Mouse (Mus musculus): ENCODE results near the gene Orai1.
A peak's percentile ranks its signal among the peaks of the same experiment; 100 is the strongest.
"Not testable (repeated sequence)": the region's sequence is repeated elsewhere in the genome, so short reads cannot be mapped to it uniquely, and the experiment has no call there.

Orai1 gene

DNA sequence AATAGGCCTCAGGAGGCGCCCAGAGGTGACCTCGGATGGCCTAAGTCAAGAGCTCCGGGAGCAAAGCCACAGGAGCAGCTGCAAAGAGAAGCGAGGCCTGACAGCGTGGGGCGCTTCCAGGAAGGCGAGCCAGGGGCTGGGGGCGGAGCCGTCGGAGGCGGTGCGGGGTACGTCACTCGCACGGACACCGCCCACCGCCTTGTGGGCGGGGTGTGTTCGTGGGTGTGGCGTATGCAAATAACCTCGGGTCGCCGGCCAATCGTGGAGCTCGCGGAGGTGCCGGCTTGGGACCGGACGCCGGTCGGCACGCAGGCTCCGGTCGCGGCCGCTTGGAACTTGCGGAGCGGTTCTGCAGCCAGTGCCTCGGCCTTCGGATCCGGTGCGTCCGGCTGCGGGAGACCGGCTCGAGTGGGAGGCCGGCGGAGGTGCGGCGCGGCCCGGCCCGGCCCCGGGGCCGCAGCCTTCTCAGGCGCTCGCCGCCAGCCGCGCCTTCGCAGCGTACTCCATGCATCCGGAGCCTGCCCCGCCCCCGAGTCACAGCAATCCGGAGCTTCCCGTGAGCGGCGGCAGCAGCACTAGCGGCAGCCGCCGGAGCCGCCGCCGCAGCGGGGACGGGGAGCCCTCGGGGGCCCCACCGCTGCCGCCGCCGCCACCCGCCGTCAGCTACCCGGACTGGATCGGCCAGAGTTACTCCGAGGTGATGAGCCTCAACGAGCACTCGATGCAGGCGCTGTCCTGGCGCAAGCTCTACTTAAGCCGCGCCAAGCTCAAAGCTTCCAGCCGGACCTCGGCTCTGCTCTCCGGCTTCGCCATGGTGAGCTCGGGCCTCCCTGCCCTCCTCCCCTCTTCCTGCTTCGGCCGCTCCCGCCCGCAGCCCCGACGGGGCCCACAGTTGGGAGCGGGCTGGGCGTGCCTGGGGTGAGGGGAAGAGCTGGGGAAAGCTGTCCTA lies at the start of gene Orai1:
Orai1 (plus strand) TSS at position 322 of the 949 bp plus-strand sequence.
- DNase-seq, result peak; percentile 99

DNA sequence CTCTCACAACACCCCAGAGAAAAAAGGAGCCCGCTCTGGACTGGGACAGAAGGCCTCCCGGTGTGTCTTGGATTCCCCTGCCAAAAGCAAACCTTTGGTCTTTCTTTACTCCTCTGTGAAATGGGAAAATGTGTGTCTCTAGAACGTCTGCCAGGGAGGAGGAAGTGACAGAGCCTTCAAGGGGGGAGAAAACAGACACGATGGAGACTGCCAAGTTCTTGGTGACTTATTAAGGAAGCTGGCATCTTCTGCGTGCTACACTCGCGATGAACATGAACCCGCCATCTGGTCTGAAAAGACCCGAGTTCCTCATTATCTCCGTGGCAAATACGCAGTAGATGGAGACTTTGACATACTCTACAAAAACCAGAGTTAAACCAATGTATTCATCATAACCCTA lies 49.4 kb upstream of the Orai1 start:
- no peak for DNase-seq

DNA sequence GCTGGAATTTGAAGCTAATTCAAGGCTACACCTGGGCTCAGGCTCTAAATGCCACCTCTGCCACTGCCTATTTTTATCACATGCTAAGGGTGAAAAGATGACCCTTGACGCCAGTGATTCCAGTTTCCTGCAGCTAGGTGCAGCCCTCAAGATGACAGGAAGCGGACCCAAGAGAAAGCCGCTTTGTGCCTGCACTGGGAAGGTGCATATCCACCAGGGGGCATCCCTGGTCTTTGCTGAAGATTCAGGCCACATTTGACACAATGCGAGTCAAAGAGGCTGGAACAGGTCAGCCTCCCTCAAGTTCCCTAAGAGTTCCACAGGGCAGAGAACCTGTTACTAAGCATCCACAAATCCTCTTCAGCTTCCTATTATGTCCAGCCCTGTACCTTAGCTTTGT lies 46.6 kb upstream of the Orai1 start:
- DNase-seq, result peak; percentile 90

DNA sequence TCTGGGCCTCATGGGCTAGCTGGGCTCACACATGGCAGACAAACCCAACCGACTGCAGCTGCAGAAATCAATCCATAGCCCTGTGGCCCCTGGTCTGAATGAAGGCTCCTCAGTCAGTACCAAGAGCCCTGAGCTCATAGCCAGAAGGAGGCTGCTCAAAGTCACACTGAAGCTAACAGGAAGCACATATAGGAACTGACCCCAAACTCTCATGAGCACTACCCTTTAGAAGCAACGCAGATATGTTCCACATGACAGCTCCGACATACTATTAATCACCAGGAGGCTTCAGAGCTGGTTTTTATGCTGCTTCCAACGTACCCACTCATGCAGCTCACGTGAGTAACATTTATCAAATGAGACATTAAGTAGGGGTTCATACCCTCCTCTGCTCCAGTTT lies 44.8 kb upstream of the Orai1 start:
- no peak for DNase-seq

DNA sequence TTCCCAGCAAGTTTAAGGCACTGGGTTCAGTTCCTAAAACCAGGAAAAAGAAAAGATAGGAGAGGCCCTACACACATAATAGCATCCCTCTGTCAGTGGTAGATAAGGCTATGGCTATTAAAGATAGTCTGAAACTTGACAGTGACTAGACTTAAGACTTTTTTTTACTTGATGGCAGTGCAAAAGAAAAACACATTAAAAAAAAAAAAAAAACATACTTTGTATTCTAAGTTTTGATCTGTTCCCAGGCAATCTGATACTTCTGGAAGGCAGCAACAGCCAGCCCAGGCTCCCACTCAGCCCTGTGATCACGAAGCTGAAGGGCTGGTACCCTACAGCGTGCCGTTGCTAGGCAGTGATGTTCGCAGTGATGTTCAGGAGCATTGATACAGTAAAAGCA lies 43.4 kb upstream of the Orai1 start:
- no peak for DNase-seq

DNA sequence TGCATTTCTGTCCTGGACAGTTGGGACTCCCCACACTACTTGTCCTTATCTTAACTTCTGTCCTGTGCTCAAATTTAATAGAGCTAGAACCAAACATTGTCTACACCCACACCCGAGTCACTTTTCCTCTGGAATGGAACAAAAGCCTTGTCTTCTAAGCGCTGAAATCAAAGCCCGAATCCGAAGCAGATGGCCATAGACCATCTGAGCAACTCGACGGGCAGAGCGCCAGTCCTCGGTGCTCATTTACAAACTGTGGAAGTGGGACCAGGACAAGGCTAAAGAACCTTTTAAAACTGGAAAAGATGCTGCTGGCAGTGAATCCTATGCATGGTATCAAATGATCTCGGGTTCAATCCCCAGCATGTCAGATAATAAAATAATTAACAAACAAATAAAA lies 42.8 kb upstream of the Orai1 start:
- DNase-seq, result no peak

DNA sequence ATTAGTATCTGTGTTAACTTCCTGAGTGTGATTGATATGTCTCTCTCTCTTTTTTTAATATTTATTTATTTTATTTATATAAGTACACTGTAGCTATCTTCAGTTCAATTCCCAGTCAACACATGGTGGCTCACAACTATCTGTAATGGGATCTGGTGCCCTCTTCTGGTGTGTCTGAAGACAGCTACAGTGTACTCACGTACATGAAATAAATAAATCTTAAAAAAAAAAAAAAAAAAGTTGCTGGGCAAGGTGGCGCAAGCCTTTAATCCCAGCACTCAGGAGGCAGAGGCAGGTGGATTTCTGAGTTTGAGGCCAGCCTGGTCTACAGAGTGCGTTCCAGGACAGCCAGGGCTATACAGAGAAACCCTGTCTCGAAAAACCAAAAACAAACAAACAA lies 40.2 kb upstream of the Orai1 start:
- not testable (repeated sequence) for DNase-seq

DNA sequence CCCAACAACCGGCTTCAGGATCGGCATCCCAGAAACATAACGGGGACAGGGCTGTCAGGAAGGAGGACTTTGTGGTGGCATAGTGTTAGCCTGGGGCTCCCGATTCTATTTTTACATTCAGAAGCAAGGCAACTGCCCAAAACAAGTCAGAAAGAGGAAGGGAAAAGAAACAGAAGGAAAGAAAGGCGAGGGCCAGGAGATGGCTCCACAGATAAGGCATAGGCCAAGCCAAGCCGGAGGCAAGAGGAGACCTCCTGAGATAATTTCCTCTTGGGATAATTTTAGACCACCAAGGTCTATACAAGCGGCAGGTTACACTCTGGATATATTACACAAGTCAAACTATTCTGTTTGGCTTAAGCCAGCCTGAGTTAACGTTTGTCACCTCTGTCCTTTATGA lies 35.9 kb upstream of the Orai1 start:
- no peak for DNase-seq

DNA sequence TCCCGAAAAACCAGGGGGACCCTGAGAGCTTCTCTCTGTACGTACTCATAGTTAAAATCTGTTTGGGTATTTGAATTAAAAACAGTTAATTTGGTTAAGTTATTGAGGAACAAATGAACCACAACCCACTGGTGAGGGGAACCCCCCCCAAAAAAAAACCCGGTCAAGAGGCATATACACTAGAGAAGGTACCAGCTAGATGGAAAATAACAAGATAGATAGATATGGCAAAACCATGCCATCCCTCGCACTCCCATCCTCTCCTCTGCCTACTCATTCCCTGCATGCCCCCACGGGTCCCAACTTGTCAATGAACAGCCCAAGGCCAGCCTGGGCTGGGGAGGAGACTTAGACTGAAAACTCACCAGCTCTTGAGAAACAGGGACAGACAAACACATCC lies 30.4 kb upstream of the Orai1 start:
- no peak for DNase-seq

DNA sequence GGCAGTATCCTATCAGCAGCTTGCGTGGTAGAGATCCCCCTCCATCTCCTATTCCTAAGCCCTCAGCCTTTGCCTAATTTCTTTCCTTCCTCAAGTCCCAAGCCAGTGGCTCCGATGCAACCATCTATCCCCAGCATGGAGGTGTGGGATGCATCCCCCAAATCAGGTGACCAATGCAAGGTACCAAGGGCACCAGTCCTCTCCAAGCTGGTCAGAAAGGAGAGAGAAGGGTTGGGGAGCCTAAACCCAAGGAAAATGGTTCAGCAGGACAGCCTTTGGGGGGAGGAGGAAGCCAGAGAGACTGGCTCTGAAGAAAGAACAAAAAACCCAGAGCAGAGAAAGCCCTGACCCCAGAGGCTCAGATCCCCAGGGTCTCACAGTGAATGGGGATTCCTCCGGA lies 29.6 kb upstream of the Orai1 start:
- no peak for DNase-seq

DNA sequence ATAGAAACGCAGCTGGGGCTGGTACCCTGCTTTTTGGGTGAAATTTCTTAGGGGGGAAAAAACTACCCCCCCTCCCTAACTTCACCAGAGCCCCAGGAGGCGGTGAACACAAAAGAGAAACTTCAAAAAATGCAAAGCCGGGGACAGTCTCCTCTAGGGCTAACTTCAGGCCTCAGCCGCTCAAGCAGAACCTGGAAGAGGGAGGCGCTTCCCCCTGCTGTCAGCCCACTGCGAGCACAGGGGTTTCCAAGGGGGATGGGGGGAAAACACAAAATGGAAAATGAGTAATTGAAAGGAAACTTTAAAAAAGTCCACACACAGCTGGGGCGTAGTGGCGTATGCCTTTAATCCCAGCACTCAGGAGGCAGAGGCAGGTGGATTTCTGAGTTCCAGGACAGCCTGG lies 28.8 kb upstream of the Orai1 start:
- no peak for DNase-seq

DNA sequence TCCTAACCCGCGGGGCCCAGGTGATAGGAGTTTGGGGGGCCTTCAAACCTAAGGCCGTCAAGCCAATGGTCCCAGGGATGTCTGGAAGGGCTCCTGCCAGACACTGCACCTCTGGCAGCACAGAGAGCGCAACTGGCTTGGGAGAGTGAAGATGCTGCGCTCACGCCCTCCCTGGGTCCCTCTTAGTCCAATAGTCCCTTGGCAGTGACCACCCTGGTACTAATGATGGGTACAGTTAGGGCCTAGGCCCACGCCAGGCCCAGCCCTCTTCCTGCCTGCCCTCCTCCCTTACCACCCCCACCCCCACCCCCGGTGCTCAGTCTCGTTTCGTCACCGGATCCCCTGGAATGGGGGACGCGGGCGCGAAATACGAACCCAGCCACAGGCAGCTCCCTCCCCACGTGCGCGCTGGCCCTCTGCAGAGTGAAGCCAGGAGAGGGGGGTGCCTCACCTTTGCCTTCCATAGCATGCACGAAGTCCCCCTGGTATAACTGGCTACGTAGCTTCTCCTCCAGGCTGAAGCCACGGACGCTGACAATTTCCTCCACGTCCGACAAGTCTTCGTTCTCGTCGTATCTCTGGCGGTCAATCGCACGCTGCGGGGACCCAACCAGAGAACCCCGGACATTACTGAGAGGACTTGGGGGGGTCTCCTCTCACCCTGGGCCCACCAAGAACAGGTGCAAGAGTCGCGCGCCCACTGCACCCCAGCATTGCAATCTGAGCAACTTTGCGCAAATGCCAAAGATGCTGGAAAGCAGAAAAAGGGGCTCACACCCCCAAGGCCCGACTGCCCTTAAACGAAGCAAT lies 27.5 kb upstream of the Orai1 start:
- peak; percentile 67 for DNase-seq

DNA sequence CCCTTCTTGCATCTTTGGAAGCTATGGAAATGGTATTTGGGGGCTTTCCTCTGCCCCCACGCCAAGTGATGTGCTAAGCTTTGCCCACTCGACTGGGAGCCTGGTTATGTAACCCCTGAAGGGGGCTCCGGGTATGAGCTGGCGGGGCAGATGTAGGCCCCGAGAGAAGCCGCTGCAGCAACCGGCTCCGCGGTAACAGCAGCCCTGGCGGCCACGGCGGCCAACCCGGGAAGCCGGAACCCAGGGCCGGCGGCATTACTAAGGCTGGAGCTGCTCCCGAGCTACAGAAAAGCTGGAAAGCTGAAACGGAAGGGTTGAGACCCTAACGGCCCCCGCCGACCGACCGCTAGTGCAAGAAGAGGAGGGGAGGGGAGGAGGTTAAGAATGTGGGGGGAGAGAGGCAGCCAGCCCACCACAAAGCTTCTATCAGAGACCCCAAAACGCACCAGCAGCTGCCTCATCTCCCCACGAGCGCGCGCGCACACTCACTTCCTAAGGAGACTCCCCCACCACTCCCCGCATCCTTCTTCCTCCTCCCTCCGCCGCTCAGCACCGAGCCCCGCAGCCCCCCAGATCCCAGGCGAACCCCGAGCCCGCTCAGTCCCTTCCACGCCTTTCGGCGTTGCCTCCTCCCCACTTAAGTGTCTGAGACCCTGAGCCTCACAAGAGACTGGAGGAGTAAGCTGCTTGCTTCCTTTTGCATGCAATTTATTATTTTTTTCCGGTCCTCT lies 26.7 kb upstream of the Orai1 start:
- DNase-seq, result peak; percentile 74

DNA sequence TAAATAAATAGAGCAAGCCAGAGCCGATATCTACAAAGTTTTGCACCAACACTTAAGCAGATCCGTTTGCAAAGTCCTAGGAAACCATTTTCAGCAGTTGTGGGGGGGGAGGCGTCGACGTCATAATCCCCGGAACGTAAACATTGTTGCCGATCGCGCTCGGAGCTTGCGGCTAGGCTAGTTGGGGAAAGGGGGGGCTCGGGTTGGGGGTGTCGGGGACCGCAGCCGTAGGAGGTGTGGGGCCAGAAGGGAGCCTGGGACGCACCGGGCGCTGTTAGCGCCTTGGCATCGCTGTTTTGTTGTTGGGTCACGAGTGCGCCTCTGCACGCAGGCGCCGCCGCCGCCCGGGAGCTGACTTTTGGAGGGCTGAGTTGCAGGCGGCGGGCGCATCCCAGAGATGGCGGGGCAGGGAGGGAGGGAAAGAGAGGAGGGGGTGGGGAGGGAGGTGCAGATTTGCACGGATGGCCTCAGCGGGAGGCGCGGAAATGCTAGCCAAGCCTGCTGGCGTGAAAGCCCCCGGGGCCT lies 25.8 kb upstream of the Orai1 start:
- DNase-seq, result peak; percentile 82

DNA sequence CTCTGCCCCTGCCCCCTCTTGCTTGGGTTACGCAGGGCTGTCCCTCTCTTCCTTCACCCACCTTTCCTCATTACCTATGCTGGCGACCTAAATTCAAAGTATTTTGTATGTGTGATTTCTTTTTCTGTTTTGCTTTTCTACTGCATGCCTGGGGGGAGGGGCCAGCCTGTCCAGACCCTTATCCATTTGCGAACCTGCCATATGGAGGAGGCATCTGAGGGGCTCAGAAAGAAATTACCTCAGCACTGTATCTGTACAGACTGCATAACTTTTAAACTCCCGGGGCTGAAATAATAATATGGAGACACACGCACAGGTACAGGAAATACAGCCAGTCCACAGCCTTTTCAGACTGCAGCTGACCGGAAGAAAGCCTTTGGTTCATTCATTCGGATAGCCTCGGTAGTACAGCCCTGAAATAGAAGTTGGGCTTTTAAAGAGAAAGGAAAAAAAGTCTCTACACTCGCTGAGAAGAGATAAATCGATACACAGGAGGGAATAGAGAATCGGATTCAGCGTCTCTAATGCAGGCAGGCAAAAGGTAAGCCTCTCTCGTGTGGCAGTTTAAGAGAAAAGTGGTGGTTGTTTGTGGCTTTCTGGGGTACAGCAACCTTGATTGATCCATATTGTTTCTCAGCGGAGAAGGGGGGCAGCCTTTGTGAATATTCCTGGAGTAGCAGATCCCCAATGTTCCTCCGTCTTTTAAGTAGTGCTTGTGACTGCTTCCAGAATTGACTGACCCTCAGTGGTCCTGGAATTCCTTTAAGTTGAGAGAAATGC lies 25.1 kb upstream of the Orai1 start, which contains the start of gene Kdm2b:
Kdm2b (minus strand) TSS at position 273 of the 780 bp plus-strand sequence.
- DNase-seq, result peak; percentile 44

DNA sequence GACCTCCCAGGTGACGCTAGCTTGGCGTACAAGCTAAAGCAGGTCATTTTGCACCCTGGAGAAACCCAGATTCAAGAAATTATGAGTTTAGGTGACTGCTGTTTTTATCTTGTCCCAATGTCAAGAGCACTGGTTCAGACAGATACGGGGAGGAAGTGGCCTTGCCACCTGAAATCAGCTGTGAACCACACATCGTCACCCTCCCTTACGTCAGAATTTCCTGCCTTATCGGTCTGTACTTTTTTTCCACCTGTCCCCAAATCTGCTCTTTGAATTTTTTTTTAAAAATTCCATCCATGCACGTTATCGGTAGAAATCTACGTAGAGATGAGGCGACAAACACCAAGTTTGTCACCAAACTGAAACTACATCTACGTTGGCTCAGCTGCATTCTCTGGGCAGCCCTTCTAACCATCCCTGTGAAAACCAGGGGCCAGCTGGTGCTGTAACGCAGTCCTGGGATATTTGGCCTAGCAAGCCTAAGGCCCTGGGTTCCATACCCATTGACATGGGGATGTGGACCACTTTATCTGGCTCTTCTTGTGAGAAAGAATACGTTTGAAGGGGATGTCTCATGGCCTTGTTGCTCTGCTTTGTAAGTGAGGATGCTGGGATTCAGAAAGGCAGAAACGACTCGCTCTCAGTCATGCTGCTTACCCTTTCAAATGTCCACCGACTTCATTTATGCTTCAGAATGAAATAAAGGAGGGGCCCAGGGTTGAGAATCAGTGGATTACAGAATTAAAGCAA lies 24.3 kb upstream of the Orai1 start:
- DNase-seq, result no peak

DNA sequence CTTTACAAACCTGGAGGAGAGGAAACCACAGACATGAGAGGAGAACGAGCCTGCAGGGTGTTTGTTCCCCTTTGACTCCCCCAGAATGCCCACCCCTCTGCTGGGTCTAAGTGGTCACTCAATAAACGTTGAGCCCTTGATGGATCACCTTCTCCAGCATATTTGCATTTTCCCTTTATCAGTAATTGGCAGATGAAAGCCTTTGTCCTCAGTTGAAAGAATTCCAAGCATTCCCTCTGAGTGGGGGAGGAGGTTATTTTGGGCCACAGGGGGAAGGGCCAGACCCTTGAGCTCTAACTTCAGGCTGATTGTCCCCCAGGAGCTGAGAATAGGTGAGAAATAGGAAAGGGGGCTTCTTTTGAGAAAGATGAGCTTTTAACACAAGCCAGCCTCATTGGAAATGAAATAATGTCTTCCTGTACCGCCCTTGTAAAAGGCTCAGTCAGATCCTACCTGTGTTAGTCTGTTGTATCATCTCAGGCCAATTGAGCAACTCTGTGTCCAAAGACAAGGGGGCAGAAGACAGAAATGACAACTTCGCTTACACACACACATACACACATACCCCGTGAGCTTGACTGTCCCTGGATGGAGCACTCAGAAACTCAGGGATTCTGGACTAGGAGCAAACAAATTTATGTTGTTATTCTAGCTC lies 23.4 kb upstream of the Orai1 start:
- DNase-seq, result no peak

DNA sequence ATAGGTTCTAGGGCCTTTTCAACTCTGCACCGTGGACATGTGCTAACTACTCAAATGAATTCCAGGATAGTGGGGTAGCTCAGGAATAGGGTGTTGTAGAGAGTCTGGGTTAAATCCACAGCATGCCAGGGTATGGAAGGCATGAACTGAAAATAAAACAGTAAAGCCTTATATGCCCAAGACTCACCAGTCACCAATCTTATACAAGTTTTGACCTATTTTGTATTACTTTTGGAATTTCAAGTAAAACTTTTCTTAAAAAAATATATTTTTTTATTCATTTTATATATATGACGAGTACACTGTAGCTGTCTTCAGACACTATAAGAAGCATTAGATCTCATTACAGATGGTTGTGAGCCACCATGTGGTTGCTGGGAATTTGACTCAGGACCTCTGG lies 21.1 kb upstream of the Orai1 start:
- DNase-seq, result no peak

DNA sequence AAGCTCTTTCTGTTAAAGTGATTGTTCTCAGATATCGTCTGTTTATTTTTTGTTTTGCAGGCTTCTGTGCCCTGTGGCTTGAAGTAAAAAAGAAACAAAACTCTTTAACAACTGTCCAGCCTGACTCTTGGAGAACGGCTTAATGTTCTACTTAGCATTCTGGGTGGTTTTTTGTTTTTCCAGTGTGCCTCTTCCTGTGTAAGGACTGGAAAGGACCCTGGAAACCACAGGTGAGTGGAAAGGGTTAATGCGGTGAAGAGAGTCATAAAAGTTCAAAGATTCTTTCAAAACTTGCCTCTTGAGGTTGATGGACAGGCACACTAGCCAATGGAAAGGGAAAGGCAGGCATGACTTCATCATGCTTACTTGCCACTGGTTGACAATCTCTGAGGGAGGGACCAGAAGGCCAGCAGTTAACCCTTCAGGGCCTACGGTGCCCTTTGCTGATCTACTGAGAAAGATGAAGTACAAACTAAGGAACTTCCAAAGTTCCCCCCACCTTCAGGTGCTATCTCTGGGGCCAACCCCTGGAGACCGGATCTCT lies 20.5 kb upstream of the Orai1 start:
- DNase-seq, result peak; percentile 96

DNA sequence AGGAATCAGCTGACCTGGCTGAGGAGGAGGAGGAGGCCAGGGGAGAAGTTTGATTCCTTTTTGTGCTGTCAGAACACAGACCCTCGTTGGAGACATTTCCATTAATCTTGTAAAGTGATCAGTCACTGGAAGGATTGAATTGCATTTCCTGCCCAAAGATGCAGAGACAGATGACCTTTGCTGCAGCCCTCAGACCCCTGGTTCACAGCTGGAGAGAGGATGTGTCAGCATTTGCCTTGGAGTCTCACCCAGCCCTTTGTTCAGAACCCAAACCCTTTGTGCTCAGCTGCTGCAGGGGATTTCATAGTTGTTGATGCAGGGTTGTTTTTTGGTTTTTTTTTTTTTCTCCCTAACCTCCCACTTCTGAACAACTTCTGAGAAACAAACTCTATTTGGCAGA lies 20.0 kb upstream of the Orai1 start:
- DNase-seq, result peak; percentile 31

Data from kidney, postnatal 10 days (tissue).